Mouse (Mus musculus): ENCODE data around the gene Snrpc.

DNA sequence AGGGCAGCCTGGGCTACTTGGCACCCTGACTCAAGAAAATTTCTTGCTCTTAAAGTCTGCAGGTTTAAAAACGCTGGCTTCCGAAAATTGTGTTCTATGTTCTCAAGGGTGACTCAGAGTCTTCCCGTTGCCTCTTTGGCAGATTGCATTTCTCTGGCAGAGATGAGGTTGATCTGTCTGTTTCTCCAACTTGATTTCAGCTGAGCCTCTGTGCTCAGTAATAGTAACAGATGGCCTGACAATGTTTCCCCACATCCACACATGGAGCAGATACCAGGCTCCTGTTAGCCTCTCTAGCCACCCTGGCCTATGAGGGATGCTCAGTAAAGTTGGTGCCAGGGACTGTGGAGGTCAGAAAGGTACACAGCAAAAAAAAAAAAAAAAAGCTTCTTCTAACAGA is 33.9 kb downstream of the Snrpc start:
- TF ChIP-seq POLR2A (IDR thresholded peaks at IDR 0.05; ENCODE audit: borderline replicate concordance, low read depth, low read length) (no peak), CTCF (IDR thresholded peaks at IDR 0.05; ENCODE audit: low read depth, low read length) (no peak)
